Mouse (Mus musculus): ENCODE measurements around the gene Serpinb8. TPM values are rescaled to one million over a fixed set of nuclear protein-coding genes. Genes with fewer than 3 reads are reported as not detected.

The Serpinb8 gene
- polyA plus RNA-seq, 1 experiment from 2014 or later = 0.95 TPM

GRCm38 (mm10) chr1:107614087-107614486, 24.3 kb downstream of the Serpinb8 start:
- Histone ChIP-seq H3K9me3 (ENCODE audit: control insufficient read depth, low read length) (no peaks in the 10 kb centered on the region), H3K4me3 (ENCODE audit: low read depth, low read length) (no peak overlapping the region), H3K4me1 (replicated peaks; ENCODE audit: control insufficient read depth, insufficient read depth, low read length) (no peaks in the 10 kb centered on the region), H3K36me3 (ENCODE audit: control insufficient read depth, insufficient read depth, low read length) (no peaks in the 10 kb centered on the region), H3K9ac (ENCODE audit: low read length) (no peak overlapping the region), H3K4me2 (ENCODE audit: low read length) (no peak overlapping the region), H3K27ac (ENCODE audit: low read depth) (no peak overlapping the region), H3K27me3 (replicated peaks; ENCODE audit: control insufficient read depth, insufficient read depth, low read length) (no peaks in the 10 kb centered on the region)
- ATAC-seq (replicated peaks; ENCODE audit: low FRiP score, low TSS enrichment, low read depth) (no peak), DNase-seq (ENCODE audit: low spot score) (no peak)
- 85% methylated on average over 2 of the region's 2 CpGs for WGBS

GRCm38 (mm10) chr1:107622017-107622416, 32.2 kb downstream of the Serpinb8 start:
- no peak for ATAC-seq (replicated peaks; ENCODE audit: low FRiP score, low TSS enrichment, low read depth)
- 72% methylated on average over 4 of the region's 4 CpGs for WGBS
- DNase-seq (ENCODE audit: low spot score) = no peak
- H3K4me3 ChIP-seq (ENCODE audit: low read depth, low read length) = no peak overlapping the region
- H3K9ac ChIP-seq (ENCODE audit: low read length) = no peak overlapping the region
- H3K27me3 ChIP-seq (replicated peaks; ENCODE audit: control insufficient read depth, insufficient read depth, low read length) = no peaks in the 10 kb centered on the region
- no peak overlapping the region for H3K4me2 ChIP-seq (ENCODE audit: low read length)
- no peaks in the 10 kb centered on the region for H3K9me3 ChIP-seq (ENCODE audit: control insufficient read depth, low read length)
- no peaks in the 10 kb centered on the region for H3K36me3 ChIP-seq (ENCODE audit: control insufficient read depth, insufficient read depth, low read length)
- H3K4me1 ChIP-seq (replicated peaks; ENCODE audit: control insufficient read depth, insufficient read depth, low read length) = no peaks in the 10 kb centered on the region
- H3K27ac ChIP-seq (ENCODE audit: low read depth) = no peak overlapping the region

GRCm38 (mm10) chr1:107635936-107636335, 46.1 kb downstream of the Serpinb8 start:
- Histone ChIP-seq H3K36me3 (ENCODE audit: control insufficient read depth, insufficient read depth, low read length) (no peaks in the 10 kb centered on the region), H3K9ac (ENCODE audit: low read length) (no peak overlapping the region), H3K9me3 (ENCODE audit: control insufficient read depth, low read length) (no peaks in the 10 kb centered on the region), H3K27me3 (replicated peaks; ENCODE audit: control insufficient read depth, insufficient read depth, low read length) (no peaks in the 10 kb centered on the region), H3K27ac (ENCODE audit: low read depth) (no peak overlapping the region), H3K4me2 (ENCODE audit: low read length) (no peak overlapping the region), H3K4me3 (ENCODE audit: low read depth, low read length) (no peak overlapping the region), H3K4me1 (replicated peaks; ENCODE audit: control insufficient read depth, insufficient read depth, low read length) (no peaks in the 10 kb centered on the region)
- DNase-seq (ENCODE audit: low spot score) (no peak), ATAC-seq (replicated peaks; ENCODE audit: low FRiP score, low TSS enrichment, low read depth) (no peak)
- 33% methylated on average over 4 of the region's 4 CpGs for WGBS

GRCm38 (mm10) chr1:107638056-107638455, 48.2 kb downstream of the Serpinb8 start:
- no peak for DNase-seq (ENCODE audit: low spot score)
- 82% methylated on average over 1 of the region's 1 CpGs for WGBS
- no peak for ATAC-seq (replicated peaks; ENCODE audit: low FRiP score, low TSS enrichment, low read depth)

GRCm38 (mm10) chr1:107638459-107638858, 48.7 kb downstream of the Serpinb8 start:
- H3K27ac ChIP-seq (ENCODE audit: low read depth) = no peak overlapping the region
- no peak overlapping the region for H3K4me2 ChIP-seq (ENCODE audit: low read length)
- DNase-seq (ENCODE audit: low spot score) = no peak
- no peak overlapping the region for H3K4me3 ChIP-seq (ENCODE audit: low read depth, low read length)
- H3K27me3 ChIP-seq (replicated peaks; ENCODE audit: control insufficient read depth, insufficient read depth, low read length) = no peaks in the 10 kb centered on the region
- no peaks in the 10 kb centered on the region for H3K4me1 ChIP-seq (replicated peaks; ENCODE audit: control insufficient read depth, insufficient read depth, low read length)
- WGBS = 77% methylated on average over 3 of the region's 3 CpGs
- H3K9me3 ChIP-seq (ENCODE audit: control insufficient read depth, low read length) = no peaks in the 10 kb centered on the region
- no peak overlapping the region for H3K9ac ChIP-seq (ENCODE audit: low read length)
- no peak for ATAC-seq (replicated peaks; ENCODE audit: low FRiP score, low TSS enrichment, low read depth)
- H3K36me3 ChIP-seq (ENCODE audit: control insufficient read depth, insufficient read depth, low read length) = no peaks in the 10 kb centered on the region

More at GRCm38 (mm10) chr1:107638056-107638455, 48.2 kb downstream of the Serpinb8 start:
- no peaks in the 10 kb centered on the region for H3K4me1 ChIP-seq (replicated peaks; ENCODE audit: control insufficient read depth, insufficient read depth, low read length)
- H3K36me3 ChIP-seq (ENCODE audit: control insufficient read depth, insufficient read depth, low read length) = no peaks in the 10 kb centered on the region
- no peak overlapping the region for H3K9ac ChIP-seq (ENCODE audit: low read length)
- no peak overlapping the region for H3K4me2 ChIP-seq (ENCODE audit: low read length)
- H3K9me3 ChIP-seq (ENCODE audit: control insufficient read depth, low read length) = no peaks in the 10 kb centered on the region
- no peaks in the 10 kb centered on the region for H3K27me3 ChIP-seq (replicated peaks; ENCODE audit: control insufficient read depth, insufficient read depth, low read length)
- H3K4me3 ChIP-seq (ENCODE audit: low read depth, low read length) = no peak overlapping the region
- no peak overlapping the region for H3K27ac ChIP-seq (ENCODE audit: low read depth)

- Histone ChIP-seq H3K27me3 (replicated peaks; ENCODE audit: control insufficient read depth, insufficient read depth, low read length) (no peaks in the 10 kb centered on the region), H3K4me3 (ENCODE audit: low read depth, low read length) (no peak overlapping the region), H3K36me3 (ENCODE audit: control insufficient read depth, insufficient read depth, low read length) (no peaks in the 10 kb centered on the region), H3K27ac (ENCODE audit: low read depth) (no peak overlapping the region), H3K9me3 (ENCODE audit: control insufficient read depth, low read length) (no peaks in the 10 kb centered on the region), H3K9ac (ENCODE audit: low read length) (no peak overlapping the region), H3K4me2 (ENCODE audit: low read length) (no peak overlapping the region), H3K4me1 (replicated peaks; ENCODE audit: control insufficient read depth, insufficient read depth, low read length) (no peaks in the 10 kb centered on the region)
- DNase-seq (ENCODE audit: low spot score) (no peak), ATAC-seq (replicated peaks; ENCODE audit: low FRiP score, low TSS enrichment, low read depth) (no peak)
- WGBS = 78% methylated on average over 2 of the region's 2 CpGs
These were observed 52.8 kb downstream of the Serpinb8 start for GRCm38 (mm10) chr1:107642457-107643118.

- ATAC-seq (replicated peaks; ENCODE audit: low FRiP score, low TSS enrichment, low read depth) (no peak), DNase-seq (ENCODE audit: low spot score) (no peak)
- H3K27ac ChIP-seq (ENCODE audit: low read depth) = no peak overlapping the region
- no peaks in the 10 kb centered on the region for H3K36me3 ChIP-seq (ENCODE audit: control insufficient read depth, insufficient read depth, low read length)
- no peaks in the 10 kb centered on the region for H3K4me1 ChIP-seq (replicated peaks; ENCODE audit: control insufficient read depth, insufficient read depth, low read length)
- H3K27me3 ChIP-seq (replicated peaks; ENCODE audit: control insufficient read depth, insufficient read depth, low read length) = no peaks in the 10 kb centered on the region
- 61% methylated on average over 6 of the region's 6 CpGs for WGBS
- H3K9ac ChIP-seq (ENCODE audit: low read length) = no peak overlapping the region
- no peak overlapping the region for H3K4me3 ChIP-seq (ENCODE audit: low read depth, low read length)
- H3K4me2 ChIP-seq (ENCODE audit: low read length) = no peak overlapping the region
- no peaks in the 10 kb centered on the region for H3K9me3 ChIP-seq (ENCODE audit: control insufficient read depth, low read length)
These were observed 55.3 kb downstream of the Serpinb8 start for GRCm38 (mm10) chr1:107645086-107645485.

GRCm38 (mm10) chr1:107657689-107658088, 67.9 kb downstream of the Serpinb8 start:
- ATAC-seq (replicated peaks; ENCODE audit: low FRiP score, low TSS enrichment, low read depth) (no peak), DNase-seq (ENCODE audit: low spot score) (no peak)
- H3K36me3 ChIP-seq (ENCODE audit: control insufficient read depth, insufficient read depth, low read length) = no peaks in the 10 kb centered on the region
- WGBS = 63% methylated on average over 2 of the region's 2 CpGs
- H3K4me3 ChIP-seq (ENCODE audit: low read depth, low read length) = no peak overlapping the region
- no peaks in the 10 kb centered on the region for H3K27me3 ChIP-seq (replicated peaks; ENCODE audit: control insufficient read depth, insufficient read depth, low read length)
- H3K4me1 ChIP-seq (replicated peaks; ENCODE audit: control insufficient read depth, insufficient read depth, low read length) = no peaks in the 10 kb centered on the region
- H3K4me2 ChIP-seq (ENCODE audit: low read length) = no peak overlapping the region
- H3K27ac ChIP-seq (ENCODE audit: low read depth) = no peak overlapping the region
- H3K9me3 ChIP-seq (ENCODE audit: control insufficient read depth, low read length) = no peaks in the 10 kb centered on the region
- H3K9ac ChIP-seq (ENCODE audit: low read length) = no peak overlapping the region
